Mouse (Mus musculus) cerebellum, postnatal 14 days (tissue): ENCODE measurements around the gene Htr1a.
A peak's percentile ranks its signal among the peaks of the same experiment; 100 is the strongest.

Source experiments
- DNase-seq, 2 experiments: peaks; one replicate each; pipeline ENCODE4 v3.0.0; 2021; ENCODE audit warnings: mixed read lengths in 2 of 2

The Htr1a gene

GRCm38 (mm10) chr13:105443339-105443738 is at the start of gene Htr1a:
Gene Htr1a (plus strand): TSS chr13:105443639.
- DNase-seq, result peak in 1 of 2 experiments; percentile 3

GRCm38 (mm10) chr13:105411535-105412326 is 31.7 kb upstream of the Htr1a start:
- peak; percentile 18 to 30 for DNase-seq

GRCm38 (mm10) chr13:105412327-105412722 is 31.1 kb upstream of the Htr1a start:
- no peak for DNase-seq

DNA sequence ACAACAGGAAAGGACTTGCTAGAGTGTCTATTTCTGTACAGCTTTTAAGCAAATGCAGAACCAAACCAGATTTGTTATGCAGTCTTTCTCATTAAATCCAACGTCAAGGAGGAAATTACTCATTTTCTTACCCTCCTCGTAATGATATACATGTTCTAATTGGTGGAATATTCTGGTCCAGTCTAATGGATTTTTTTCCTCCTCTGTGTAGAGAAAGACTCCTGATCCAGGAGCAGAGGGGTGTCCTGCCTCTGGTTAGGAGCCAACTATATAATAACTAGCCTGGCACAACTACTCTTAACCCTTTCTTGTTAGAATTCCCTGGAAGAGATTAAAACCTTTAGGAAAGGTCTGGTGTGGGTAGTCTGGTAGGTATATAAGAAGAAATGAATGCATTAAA is 10.3 kb upstream of the Htr1a start:
- DNase-seq, result no peak

DNA sequence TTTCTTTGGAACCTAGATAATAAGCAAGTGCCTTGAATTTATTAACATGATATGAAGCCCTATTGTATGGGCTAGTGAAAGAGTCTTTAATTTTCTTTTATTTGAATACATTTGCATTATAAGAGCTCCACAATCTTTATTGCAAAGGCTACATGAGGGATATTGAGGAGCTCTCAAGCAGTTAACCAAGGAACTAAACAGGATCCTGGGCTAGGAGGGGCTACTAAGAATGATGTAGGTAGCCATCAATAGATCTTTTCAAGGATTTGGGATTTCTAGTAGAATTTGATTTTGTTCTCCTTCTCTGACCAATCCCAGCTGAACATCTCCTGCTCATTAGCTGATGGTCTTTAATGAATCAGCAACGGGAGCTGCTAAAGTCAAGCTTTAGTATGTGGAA is 9.8 kb upstream of the Htr1a start:
- no peak for DNase-seq

GRCm38 (mm10) chr13:105442576-105442975 is 863 bp upstream of the Htr1a start:
- peak; percentile 73 to 77 for DNase-seq

- peak in 1 of 2 experiments; percentile 10 for DNase-seq
Measured at GRCm38 (mm10) chr13:105443871-105444237, 415 bp downstream of the Htr1a start.

DNA sequence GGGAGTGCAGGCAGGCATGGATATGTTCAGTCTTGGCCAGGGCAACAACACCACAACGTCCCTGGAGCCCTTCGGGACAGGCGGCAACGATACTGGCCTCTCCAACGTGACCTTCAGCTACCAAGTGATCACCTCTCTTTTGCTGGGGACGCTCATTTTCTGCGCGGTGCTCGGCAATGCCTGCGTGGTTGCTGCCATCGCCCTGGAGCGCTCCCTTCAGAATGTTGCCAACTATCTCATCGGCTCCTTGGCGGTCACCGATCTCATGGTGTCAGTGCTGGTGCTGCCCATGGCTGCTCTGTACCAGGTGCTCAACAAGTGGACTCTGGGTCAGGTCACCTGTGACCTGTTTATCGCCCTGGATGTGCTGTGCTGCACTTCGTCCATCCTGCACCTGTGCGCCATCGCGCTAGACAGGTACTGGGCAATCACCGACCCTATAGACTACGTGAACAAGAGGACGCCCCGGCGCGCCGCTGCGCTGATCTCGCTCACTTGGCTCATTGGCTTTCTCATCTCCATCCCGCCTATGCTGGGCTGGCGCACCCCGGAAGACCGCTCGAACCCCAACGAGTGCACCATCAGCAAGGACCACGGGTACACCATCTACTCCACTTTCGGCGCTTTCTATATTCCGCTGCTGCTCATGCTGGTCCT is 927 bp downstream of the Htr1a start:
- DNase-seq, result peak; percentile 33

- peak; percentile 22 to 24 for DNase-seq
Measured at GRCm38 (mm10) chr13:105444895-105445281, 1.4 kb downstream of the Htr1a start.

DNA sequence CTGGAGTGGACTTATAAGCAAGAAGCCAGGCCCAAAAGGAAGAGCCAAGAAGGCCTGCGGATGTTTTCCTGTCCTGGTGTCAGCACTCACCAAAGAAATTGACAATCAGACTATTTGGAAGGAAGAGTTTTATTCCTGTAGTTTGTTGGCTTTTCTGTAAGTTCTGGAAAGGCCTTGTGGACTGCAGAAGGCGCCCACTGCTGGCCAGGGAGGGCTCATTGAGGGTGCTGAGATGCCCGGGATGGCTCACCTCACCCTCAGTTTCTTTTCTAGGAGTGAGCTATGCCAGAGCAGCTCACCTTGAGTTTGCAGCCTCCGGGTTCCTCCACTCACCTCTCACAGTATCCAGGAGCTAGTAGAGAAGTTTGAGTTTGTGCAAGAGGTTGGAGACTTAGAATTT is 2.8 kb downstream of the Htr1a start:
- DNase-seq, result peak in 1 of 2 experiments; percentile 1

- no peak for DNase-seq
Measured at GRCm38 (mm10) chr13:105447695-105448094, 4.3 kb downstream of the Htr1a start.

- DNase-seq, result peak in 1 of 2 experiments; percentile 3
Measured at GRCm38 (mm10) chr13:105451536-105451935, 8.1 kb downstream of the Htr1a start.
